Mouse (Mus musculus): ENCODE measurements around the gene Gstt1. TPM values are rescaled to one million over a fixed set of nuclear protein-coding genes. Genes with fewer than 3 reads are reported as not detected.

Gene Gstt1
- polyA plus RNA-seq, 1 experiment from 2014 or later, result 36.4 TPM

GRCm38 (mm10) chr10:75763682-75764518, 34.5 kb downstream of the Gstt1 start, which contains the start of gene Cabin1:
Gene Cabin1 (minus strand): TSS chr10:75764341.
- peak within 1 kb of the TSS; percentile 78 for H3K4me3 ChIP-seq (ENCODE audit: low read depth, low read length)
- no peaks in the 10 kb centered on the region for H3K36me3 ChIP-seq (ENCODE audit: insufficient read depth, low read length)
- under 1% methylated on average over 60 of the region's 61 CpGs for WGBS
- ATAC-seq (peak; percentile 100), DNase-seq (ENCODE audit: low spot score) (peak; percentile 98)
- H3K27me3 ChIP-seq (replicated peaks; ENCODE audit: insufficient read depth, low read length), result no peaks in the 10 kb centered on the region
- no peak for TF ChIP-seq CTCF (IDR thresholded peaks at IDR 0.05)
- no peak for TF ChIP-seq EP300 (IDR thresholded peaks at IDR 0.05)
- peak within 1 kb of the TSS; percentile 82 for H3K9ac ChIP-seq (replicated peaks; ENCODE audit: low read depth)
- H3K4me1 ChIP-seq (ENCODE audit: insufficient read depth, low read depth, low read length), result peaks cover 5% of the 10 kb centered on the region; the same call in 1 of the 2 replicates
- H3K9me3 ChIP-seq (ENCODE audit: low read length), result no peaks in the 10 kb centered on the region
- peak within 1 kb of the TSS; percentile 65 for H3K27ac ChIP-seq (ENCODE audit: low read length)
- peak within 1 kb of the TSS; percentile 87 for H3K4me2 ChIP-seq (replicated peaks; ENCODE audit: low read depth, low read length)

DNA sequence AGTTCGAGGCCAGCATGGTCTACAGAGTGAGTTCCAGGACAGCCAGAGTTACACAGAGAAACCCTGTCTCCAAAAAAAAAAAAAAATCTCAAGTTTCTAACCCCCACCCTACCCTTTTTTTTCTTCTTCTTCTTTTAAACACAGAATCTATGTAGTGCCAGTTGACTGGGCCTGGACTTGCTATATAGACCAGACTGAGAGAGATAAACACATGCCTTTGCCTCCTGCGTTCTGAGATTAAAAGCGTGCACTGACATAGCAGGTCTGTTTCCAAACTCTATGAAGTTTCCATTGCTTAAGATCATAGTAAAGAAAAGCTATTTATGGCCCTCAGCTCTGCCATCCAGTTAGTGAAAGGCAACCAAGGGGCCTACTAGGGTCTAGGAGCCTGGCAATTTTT, 36.0 kb downstream of the Gstt1 start:
- WGBS, result 87% methylated on average over 3 of the region's 3 CpGs
- H3K4me2 ChIP-seq (replicated peaks; ENCODE audit: low read depth, low read length), result no peak overlapping the region
- H3K9ac ChIP-seq (replicated peaks; ENCODE audit: low read depth), result no peak overlapping the region

GRCm38 (mm10) chr10:75760311-75760710, 38.1 kb downstream of the Gstt1 start:
- H3K9me3 ChIP-seq (ENCODE audit: low read length), result no peaks in the 10 kb centered on the region
- WGBS, result 98% methylated on average over 3 of the region's 3 CpGs
- H3K36me3 ChIP-seq (ENCODE audit: insufficient read depth, low read length), result no peaks in the 10 kb centered on the region
- no peak overlapping the region for H3K9ac ChIP-seq (replicated peaks; ENCODE audit: low read depth)
- DNase-seq (ENCODE audit: low spot score) (no peak), ATAC-seq (no peak)
- peaks cover 5% of the 10 kb centered on the region; the same call in 1 of the 2 replicates for H3K4me1 ChIP-seq (ENCODE audit: insufficient read depth, low read depth, low read length)
- no peak overlapping the region for H3K27ac ChIP-seq (ENCODE audit: low read length)
- TF ChIP-seq EP300 (IDR thresholded peaks at IDR 0.05) (no peak), CTCF (IDR thresholded peaks at IDR 0.05) (no peak; the same call in 1 of the 2 replicates)
- no peak overlapping the region for H3K4me3 ChIP-seq (ENCODE audit: low read depth, low read length)
- H3K4me2 ChIP-seq (replicated peaks; ENCODE audit: low read depth, low read length), result no peak overlapping the region
- H3K27me3 ChIP-seq (replicated peaks; ENCODE audit: insufficient read depth, low read length), result no peaks in the 10 kb centered on the region

More for the DNA sequence above, 36.0 kb downstream of the Gstt1 start:
- Histone ChIP-seq H3K9me3 (ENCODE audit: low read length) (no peaks in the 10 kb centered on the region), H3K36me3 (ENCODE audit: insufficient read depth, low read length) (no peaks in the 10 kb centered on the region), H3K27ac (ENCODE audit: low read length) (no peak overlapping the region), H3K27me3 (replicated peaks; ENCODE audit: insufficient read depth, low read length) (no peaks in the 10 kb centered on the region), H3K4me3 (ENCODE audit: low read depth, low read length) (no peak overlapping the region), H3K4me1 (ENCODE audit: insufficient read depth, low read depth, low read length) (peaks cover 5% of the 10 kb centered on the region; the same call in 1 of the 2 replicates)
- DNase-seq (ENCODE audit: low spot score), result no peak
- no peak for ATAC-seq
- TF ChIP-seq EP300 (IDR thresholded peaks at IDR 0.05) (no peak), CTCF (IDR thresholded peaks at IDR 0.05) (no peak)

DNA sequence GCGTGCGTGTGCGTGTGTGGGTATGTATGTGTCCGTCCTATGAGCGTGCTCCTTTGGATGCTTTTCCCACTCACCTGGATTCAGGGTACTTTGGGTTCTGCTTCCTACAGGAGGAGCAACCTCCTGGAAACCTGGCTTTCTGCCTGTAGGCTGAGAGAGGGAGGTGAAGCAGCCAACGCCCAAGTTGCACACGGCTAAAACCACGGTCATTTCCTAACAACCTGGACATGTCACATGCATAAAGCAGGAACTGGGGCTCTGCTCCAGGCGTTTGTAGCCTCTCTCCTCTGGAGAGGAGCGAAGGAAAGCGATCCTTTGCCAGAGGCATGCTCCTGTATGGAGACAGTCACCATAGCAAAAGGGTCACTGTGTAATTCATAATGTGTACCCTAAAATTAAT, 41.7 kb downstream of the Gstt1 start:
- no peak overlapping the region for H3K4me3 ChIP-seq (ENCODE audit: low read depth, low read length)
- no peaks in the 10 kb centered on the region for H3K4me1 ChIP-seq (ENCODE audit: insufficient read depth, low read depth, low read length)
- no peak overlapping the region for H3K27ac ChIP-seq (ENCODE audit: low read length)
- H3K9ac ChIP-seq (replicated peaks; ENCODE audit: low read depth), result no peak overlapping the region
- 85% methylated on average over 11 of the region's 11 CpGs for WGBS
- no peaks in the 10 kb centered on the region for H3K9me3 ChIP-seq (ENCODE audit: low read length)
- ATAC-seq, result no peak
- no peak overlapping the region for H3K4me2 ChIP-seq (replicated peaks; ENCODE audit: low read depth, low read length)
- DNase-seq (ENCODE audit: low spot score), result no peak
- TF ChIP-seq EP300 (IDR thresholded peaks at IDR 0.05) (no peak), CTCF (IDR thresholded peaks at IDR 0.05) (no peak)
- H3K36me3 ChIP-seq (ENCODE audit: insufficient read depth, low read length), result peaks cover 22% of the 10 kb centered on the region
- no peaks in the 10 kb centered on the region for H3K27me3 ChIP-seq (replicated peaks; ENCODE audit: insufficient read depth, low read length)

GRCm38 (mm10) chr10:75744017-75744416, 54.4 kb downstream of the Gstt1 start:
- TF ChIP-seq CTCF (IDR thresholded peaks at IDR 0.05), result peak; percentile 96
- no peak for TF ChIP-seq EP300 (IDR thresholded peaks at IDR 0.05)
- WGBS, result 46% methylated on average over 3 of the region's 3 CpGs

DNA sequence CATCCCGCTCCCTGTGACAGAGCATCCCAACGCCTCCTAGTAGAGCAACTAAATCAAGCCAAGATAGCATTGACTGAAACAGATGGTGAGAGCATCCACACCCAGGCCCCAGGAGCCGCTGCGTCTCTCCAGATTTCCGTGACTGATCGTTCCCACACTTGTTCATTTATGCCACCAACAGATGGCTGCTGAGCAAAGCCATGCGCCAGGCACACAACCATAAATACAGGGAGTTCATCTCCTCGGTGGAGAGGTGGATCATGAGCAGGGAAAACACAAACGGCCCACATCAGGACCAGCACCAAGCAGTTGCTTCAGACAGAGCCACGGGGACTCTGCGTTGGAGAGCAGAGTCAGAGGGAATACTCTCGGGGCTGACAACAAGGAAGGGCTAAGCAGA, 55.0 kb downstream of the Gstt1 start:
- DNase-seq (ENCODE audit: low spot score), result no peak
- H3K4me1 ChIP-seq (ENCODE audit: insufficient read depth, low read depth, low read length), result no peaks in the 10 kb centered on the region

More at GRCm38 (mm10) chr10:75744017-75744416, 54.4 kb downstream of the Gstt1 start:
- H3K9ac ChIP-seq (replicated peaks; ENCODE audit: low read depth), result no peak overlapping the region
- no peaks in the 10 kb centered on the region for H3K9me3 ChIP-seq (ENCODE audit: low read length)
- no peak overlapping the region for H3K27ac ChIP-seq (ENCODE audit: low read length)
- no peaks in the 10 kb centered on the region for H3K27me3 ChIP-seq (replicated peaks; ENCODE audit: insufficient read depth, low read length)
- peaks cover 41% of the 10 kb centered on the region for H3K36me3 ChIP-seq (ENCODE audit: insufficient read depth, low read length)
- H3K4me1 ChIP-seq (ENCODE audit: insufficient read depth, low read depth, low read length), result no peaks in the 10 kb centered on the region
- ATAC-seq (peak; percentile 86), DNase-seq (ENCODE audit: low spot score) (peak; percentile 88)
- H3K4me3 ChIP-seq (ENCODE audit: low read depth, low read length), result no peak overlapping the region
- no peak overlapping the region for H3K4me2 ChIP-seq (replicated peaks; ENCODE audit: low read depth, low read length)

More for the DNA sequence above, 55.0 kb downstream of the Gstt1 start:
- Histone ChIP-seq H3K27me3 (replicated peaks; ENCODE audit: insufficient read depth, low read length) (no peaks in the 10 kb centered on the region), H3K4me3 (ENCODE audit: low read depth, low read length) (no peak overlapping the region), H3K36me3 (ENCODE audit: insufficient read depth, low read length) (peaks cover 41% of the 10 kb centered on the region), H3K4me2 (replicated peaks; ENCODE audit: low read depth, low read length) (no peak overlapping the region), H3K9me3 (ENCODE audit: low read length) (no peaks in the 10 kb centered on the region), H3K9ac (replicated peaks; ENCODE audit: low read depth) (no peak overlapping the region), H3K27ac (ENCODE audit: low read length) (no peak overlapping the region)
- ATAC-seq, result no peak
- TF ChIP-seq EP300 (IDR thresholded peaks at IDR 0.05) (no peak), CTCF (IDR thresholded peaks at IDR 0.05) (no peak)
- 92% methylated on average over 12 of the region's 12 CpGs for WGBS

Measured in lung, postnatal 0 days (tissue).